Mouse (Mus musculus): ENCODE measurements around the gene 2310011J03Rik. TPM values are rescaled to one million over a fixed set of nuclear protein-coding genes. Genes with fewer than 3 reads are reported as not detected.

Gene 2310011J03Rik
- polyA plus RNA-seq, 1 experiment from 2014 or later, result 32.4 TPM

DNA sequence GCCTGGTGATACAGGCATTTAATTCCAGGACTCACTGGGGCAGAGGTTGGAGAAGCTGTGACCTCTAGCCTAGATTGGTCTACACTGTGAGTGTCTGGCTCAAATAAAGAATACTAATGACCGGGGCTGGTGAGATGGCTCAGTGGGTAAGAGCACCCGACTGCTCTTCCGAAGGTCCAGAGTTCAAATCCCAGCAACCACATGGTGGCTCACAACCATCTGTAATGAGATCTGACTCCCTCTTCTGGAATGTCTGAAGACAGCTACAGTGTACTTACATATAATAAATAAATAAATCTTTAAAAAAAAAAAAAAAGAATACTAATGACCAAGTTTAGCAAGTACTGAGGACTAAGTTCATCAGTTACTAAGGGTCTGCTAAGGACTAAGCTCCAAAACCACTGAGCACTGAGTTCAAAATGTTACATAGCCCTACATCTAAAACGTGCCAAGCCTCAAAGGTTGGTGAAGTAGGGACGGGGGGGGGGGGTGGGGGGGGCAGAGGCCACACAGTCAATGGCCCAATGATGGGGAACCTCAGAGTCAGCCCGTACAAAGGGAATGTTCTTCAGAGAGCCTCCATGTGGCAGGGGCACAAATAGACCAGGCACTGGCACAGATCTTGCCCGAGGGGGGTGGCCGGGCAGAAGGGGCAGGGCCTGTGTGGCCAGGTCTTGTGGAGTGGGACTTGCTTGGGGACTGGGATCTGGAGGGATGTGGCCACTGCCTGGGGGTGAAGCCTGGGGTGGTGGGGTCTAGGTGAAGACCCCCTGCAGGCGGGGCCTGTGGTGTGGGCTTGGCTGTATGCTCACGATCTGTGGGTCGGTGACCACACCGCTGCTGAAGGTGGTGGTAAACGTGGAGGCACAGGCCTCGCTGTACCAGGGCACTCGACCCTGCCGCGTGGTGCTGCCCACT, 4.0 kb upstream of the 2310011J03Rik start:
- 77% methylated on average over 17 of the region's 17 CpGs for WGBS
- Histone ChIP-seq H3K9ac (no peak overlapping the region; the same call in 1 of the 2 replicates), H3K4me1 (replicated peaks) (peaks cover 28% of the 10 kb centered on the region), H3K36me3 (no peaks in the 10 kb centered on the region), H3K4me3 (no peak overlapping the region), H3K27ac (no peak overlapping the region), H3K27me3 (peaks cover 19% of the 10 kb centered on the region; the same call in 1 of the 2 replicates), H3K4me2 (peak overlapping the region; percentile 98), H3K9me3 (replicated peaks) (no peaks in the 10 kb centered on the region)
- no peak for ATAC-seq (replicated peaks; ENCODE audit: insufficient number of reproducible peaks, insufficient read depth, low FRiP score, low read depth)

DNA sequence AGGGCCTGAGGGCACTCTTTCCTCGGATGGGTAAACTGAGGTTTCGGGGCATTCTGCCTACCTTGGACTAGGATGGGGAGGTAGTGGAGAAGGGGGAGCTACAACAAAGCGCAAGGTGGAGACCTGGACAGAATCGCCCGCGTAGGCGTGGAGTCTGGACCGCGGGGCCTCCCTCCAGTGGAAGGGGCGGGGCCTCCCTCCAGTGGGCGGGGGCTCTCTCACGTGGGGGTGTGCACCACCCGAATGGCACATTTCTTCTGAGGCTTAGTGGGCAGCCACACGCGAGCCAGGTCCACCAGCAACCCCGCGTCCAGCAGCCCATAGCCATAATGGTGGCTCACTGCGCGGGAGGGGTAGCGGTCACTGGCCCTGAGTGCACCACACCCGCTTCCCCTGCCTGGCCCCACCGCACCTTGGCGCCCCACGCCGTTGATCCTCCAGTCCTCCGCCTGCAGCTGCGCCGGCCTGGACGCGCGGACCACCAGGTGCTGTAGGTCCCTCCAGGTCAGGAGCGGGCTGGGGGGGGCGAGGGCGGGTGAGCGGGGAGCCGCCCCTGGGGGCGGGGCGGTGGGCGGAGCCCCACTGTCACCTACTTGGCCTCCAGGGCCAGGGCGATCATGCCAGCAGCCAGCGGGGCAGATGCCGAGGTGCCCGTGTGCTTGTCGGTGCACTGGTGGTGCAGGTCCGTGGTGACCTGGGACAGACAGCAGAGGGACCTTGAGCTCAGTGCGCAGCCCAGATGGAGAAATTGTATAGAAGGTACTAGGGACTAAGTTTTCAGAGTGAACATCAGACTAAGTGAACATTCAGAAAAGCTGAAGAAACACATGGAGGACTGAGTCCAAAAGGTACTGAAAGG, 3.2 kb upstream of the 2310011J03Rik start:
- peak; percentile 48 for ATAC-seq (replicated peaks; ENCODE audit: insufficient number of reproducible peaks, insufficient read depth, low FRiP score, low read depth)
- peaks cover 19% of the 10 kb centered on the region; the same call in 1 of the 2 replicates for H3K27me3 ChIP-seq
- peaks cover 26% of the 10 kb centered on the region for H3K4me1 ChIP-seq (replicated peaks)
- 1% methylated on average over 46 of the region's 46 CpGs for WGBS
- no peak overlapping the region for H3K27ac ChIP-seq
- H3K36me3 ChIP-seq, result peaks cover 3% of the 10 kb centered on the region; the same call in 1 of the 2 replicates
- peak overlapping the region; percentile 64 for H3K4me3 ChIP-seq
- H3K9ac ChIP-seq, result peak overlapping the region; percentile 62
- H3K9me3 ChIP-seq (replicated peaks), result no peaks in the 10 kb centered on the region
- H3K4me2 ChIP-seq, result peak overlapping the region; percentile 98

DNA sequence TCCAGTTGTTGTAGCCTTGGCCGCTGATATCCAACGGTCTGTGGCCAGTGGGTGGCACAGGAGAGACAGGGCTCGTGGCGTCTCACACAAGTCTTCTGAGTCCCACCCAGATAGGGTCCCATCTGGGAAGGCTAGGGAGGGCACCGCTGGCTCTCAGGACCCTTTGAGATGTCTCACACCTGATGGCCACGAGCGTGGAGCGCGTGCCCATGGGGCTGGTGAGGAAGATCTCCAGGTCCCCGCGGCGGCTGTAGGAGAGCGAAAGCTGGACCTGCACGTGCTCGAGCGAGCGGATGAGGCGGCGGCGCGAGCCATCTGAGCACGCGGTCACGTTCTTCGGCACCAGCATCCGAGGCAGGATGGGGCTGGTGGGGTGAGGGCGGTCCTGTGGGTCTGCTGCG, 2.5 kb upstream of the 2310011J03Rik start:
- Histone ChIP-seq H3K36me3 (peaks cover 9% of the 10 kb centered on the region; the same call in 1 of the 2 replicates), H3K27ac (no peak overlapping the region), H3K4me1 (replicated peaks) (peaks cover 26% of the 10 kb centered on the region), H3K9ac (peak overlapping the region; percentile 62), H3K27me3 (peaks cover 20% of the 10 kb centered on the region), H3K9me3 (replicated peaks) (no peaks in the 10 kb centered on the region), H3K4me2 (peak overlapping the region; percentile 98), H3K4me3 (peak overlapping the region; percentile 64)
- WGBS, result 3% methylated on average over 28 of the region's 28 CpGs
- ATAC-seq (replicated peaks; ENCODE audit: insufficient number of reproducible peaks, insufficient read depth, low FRiP score, low read depth), result peak; percentile 3; the same call in 1 of the 2 replicates

DNA sequence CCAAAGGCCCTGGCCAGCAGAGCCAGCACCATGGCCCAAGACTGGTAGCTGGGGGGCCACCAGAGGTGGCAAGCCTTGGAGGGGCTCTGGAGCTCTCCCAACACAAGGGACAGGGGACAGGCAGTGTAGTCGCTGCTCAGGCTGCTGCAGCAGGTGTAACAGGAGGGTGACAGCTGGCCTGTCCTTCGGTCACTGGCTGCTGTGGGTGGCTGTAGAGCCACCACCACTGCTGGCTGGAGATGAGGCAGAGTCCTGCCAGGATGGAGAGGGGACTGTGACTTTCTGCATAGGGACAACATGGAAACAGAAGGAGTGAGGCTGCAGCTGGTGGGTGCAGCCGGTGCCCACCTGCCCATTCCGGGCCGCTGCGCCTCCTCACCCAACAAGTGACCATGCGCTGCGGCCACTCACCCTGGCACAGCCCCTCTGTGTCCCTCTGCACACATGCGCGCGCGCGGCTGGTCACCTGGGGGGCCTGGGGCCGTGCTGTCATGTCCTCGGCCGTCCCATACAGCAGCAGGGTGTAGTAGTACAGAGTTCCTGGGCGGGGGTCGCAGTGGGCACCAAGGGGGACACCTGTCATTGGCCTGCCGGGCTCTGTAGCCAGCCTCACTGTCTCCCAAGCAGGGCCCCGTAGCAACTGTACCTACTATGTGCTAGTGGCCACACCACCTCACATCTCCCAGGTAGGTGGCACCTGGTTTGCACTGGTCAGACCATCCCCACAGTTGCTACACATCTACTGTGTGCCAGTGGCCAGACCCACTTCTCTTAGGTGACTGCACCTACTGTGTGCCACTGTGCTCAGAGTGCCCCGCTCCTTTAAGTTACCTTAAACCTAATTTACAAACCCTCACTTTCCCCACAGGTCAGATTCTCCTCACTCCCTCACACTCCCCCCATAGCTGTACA, 1.6 kb upstream of the 2310011J03Rik start:
- no peak for ATAC-seq (replicated peaks; ENCODE audit: insufficient number of reproducible peaks, insufficient read depth, low FRiP score, low read depth)
- peaks cover 29% of the 10 kb centered on the region for H3K27me3 ChIP-seq
- no peaks in the 10 kb centered on the region for H3K9me3 ChIP-seq (replicated peaks)
- peaks cover 12% of the 10 kb centered on the region; the same call in 1 of the 2 replicates for H3K36me3 ChIP-seq
- H3K9ac ChIP-seq, result no peak overlapping the region
- H3K4me2 ChIP-seq, result no peak overlapping the region
- 86% methylated on average over 21 of the region's 21 CpGs for WGBS
- H3K27ac ChIP-seq, result no peak overlapping the region
- H3K4me3 ChIP-seq, result no peak overlapping the region
- peaks cover 35% of the 10 kb centered on the region for H3K4me1 ChIP-seq (replicated peaks)

DNA sequence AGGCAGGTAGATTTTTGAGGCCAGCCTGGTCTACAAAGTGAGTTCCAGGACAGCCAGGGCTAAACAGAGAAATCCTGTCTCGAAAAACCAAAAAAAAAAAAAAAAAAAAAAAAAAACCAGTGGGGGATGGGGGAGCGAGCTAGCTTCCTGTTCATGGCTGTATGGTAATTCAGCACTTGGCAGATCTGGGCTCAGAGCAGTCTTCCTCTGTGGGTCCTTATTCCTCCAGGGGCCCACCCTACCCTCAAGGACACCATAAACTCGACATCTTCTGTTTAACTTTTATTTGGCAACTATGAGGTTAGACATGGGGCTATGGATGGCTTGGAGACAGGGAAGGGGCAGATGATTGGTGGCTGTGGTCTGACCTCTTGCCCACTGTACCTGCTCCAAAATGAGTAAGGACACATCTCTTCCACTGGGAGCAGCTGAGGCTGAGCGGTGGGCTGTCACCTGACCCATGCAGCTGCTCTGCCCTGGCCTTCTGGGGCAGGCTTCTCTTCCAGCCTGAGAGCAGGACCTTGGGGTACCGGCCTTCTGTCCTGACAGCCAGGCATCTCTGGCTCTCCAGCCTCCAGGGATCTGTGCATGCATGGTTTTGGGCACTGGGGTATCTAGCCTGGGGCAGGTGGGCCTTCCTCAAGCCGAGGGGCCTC, 805 bp upstream of the 2310011J03Rik start:
- Histone ChIP-seq H3K4me3 (no peak overlapping the region), H3K27ac (no peak overlapping the region), H3K9ac (no peak overlapping the region), H3K4me2 (0 out of 2 replicates have a peak overlapping the region, but pooled peaks have one; percentile 87), H3K4me1 (replicated peaks) (peaks cover 43% of the 10 kb centered on the region), H3K36me3 (peaks cover 12% of the 10 kb centered on the region; the same call in 1 of the 2 replicates), H3K27me3 (peaks cover 32% of the 10 kb centered on the region), H3K9me3 (replicated peaks) (no peaks in the 10 kb centered on the region)
- no peak for ATAC-seq (replicated peaks; ENCODE audit: insufficient number of reproducible peaks, insufficient read depth, low FRiP score, low read depth)
- WGBS, result 69% methylated on average over 6 of the region's 6 CpGs

DNA sequence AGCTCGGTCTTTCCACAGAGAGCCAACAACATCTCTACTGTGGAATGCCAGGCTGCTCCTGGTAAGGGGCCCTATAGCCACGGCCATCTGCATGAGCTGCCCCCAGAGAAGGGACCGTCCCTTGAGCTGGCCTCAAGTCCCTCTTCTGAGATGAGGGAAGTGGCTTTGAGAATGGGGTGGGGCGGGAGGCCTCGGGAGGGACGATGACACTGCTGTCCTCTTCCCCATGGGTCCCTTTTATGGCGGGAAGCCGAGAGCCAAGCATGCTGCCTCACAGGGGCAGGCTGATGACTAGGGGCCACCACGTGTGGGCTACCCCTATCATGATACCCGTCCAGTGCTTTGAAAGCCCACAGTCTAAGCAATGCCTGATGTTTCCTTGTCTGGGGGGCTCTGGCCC, 3.3 kb downstream of the 2310011J03Rik start:
- H3K9me3 ChIP-seq (replicated peaks), result no peaks in the 10 kb centered on the region
- H3K27me3 ChIP-seq, result peaks cover 57% of the 10 kb centered on the region
- no peak overlapping the region for H3K9ac ChIP-seq
- H3K36me3 ChIP-seq, result peaks cover 12% of the 10 kb centered on the region; the same call in 1 of the 2 replicates
- 54% methylated on average over 10 of the region's 10 CpGs for WGBS
- H3K27ac ChIP-seq, result no peak overlapping the region
- H3K4me3 ChIP-seq, result no peak overlapping the region
- no peak for ATAC-seq (replicated peaks; ENCODE audit: insufficient number of reproducible peaks, insufficient read depth, low FRiP score, low read depth)
- peak overlapping the region; percentile 33; the same call in 1 of the 2 replicates for H3K4me2 ChIP-seq
- peaks cover 60% of the 10 kb centered on the region for H3K4me1 ChIP-seq (replicated peaks)

DNA sequence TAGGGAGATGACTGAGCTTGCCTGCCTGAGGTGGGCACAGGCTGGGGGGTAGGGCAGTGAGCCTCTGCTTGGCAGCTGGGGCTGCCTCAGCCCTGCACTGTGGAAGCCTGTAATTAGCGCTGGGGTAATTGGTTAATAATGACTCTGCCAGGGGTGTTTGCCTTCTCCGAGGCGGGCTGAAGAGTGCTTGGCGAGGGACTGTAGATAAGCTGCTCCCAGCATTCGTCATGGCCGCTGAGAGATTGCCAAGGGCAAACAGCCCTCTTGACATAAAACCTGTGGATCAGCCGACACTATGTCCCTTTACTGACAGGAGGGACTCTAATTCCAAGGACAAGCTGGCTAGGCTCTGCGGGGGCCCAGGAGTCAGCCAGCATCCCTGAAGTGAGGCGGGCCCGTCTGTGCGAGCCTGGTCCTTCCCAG, 4.0 kb downstream of the 2310011J03Rik start:
- Histone ChIP-seq H3K27me3 (peaks cover 64% of the 10 kb centered on the region), H3K36me3 (peaks cover 12% of the 10 kb centered on the region; the same call in 1 of the 2 replicates), H3K9me3 (replicated peaks) (no peaks in the 10 kb centered on the region), H3K4me2 (peak overlapping the region; percentile 33), H3K4me1 (replicated peaks) (peaks cover 60% of the 10 kb centered on the region), H3K27ac (peak overlapping the region; percentile 33; the same call in 1 of the 2 replicates), H3K4me3 (no peak overlapping the region), H3K9ac (no peak overlapping the region; the same call in 1 of the 2 replicates)
- 18% methylated on average over 11 of the region's 11 CpGs for WGBS
- peak; percentile 19; the same call in 1 of the 2 replicates for ATAC-seq (replicated peaks; ENCODE audit: insufficient number of reproducible peaks, insufficient read depth, low FRiP score, low read depth)

GRCm38 (mm10) chr10:80315315-80315714, 5.0 kb downstream of the 2310011J03Rik start:
- Histone ChIP-seq H3K4me1 (replicated peaks) (peaks cover 57% of the 10 kb centered on the region), H3K36me3 (peaks cover 12% of the 10 kb centered on the region; the same call in 1 of the 2 replicates), H3K9me3 (replicated peaks) (no peaks in the 10 kb centered on the region), H3K4me2 (no peak overlapping the region), H3K27me3 (peaks cover 74% of the 10 kb centered on the region), H3K27ac (no peak overlapping the region), H3K9ac (no peak overlapping the region), H3K4me3 (no peak overlapping the region)
- no peak for ATAC-seq (replicated peaks; ENCODE audit: insufficient number of reproducible peaks, insufficient read depth, low FRiP score, low read depth)
- WGBS, result 45% methylated on average over 27 of the region's 27 CpGs

DNA sequence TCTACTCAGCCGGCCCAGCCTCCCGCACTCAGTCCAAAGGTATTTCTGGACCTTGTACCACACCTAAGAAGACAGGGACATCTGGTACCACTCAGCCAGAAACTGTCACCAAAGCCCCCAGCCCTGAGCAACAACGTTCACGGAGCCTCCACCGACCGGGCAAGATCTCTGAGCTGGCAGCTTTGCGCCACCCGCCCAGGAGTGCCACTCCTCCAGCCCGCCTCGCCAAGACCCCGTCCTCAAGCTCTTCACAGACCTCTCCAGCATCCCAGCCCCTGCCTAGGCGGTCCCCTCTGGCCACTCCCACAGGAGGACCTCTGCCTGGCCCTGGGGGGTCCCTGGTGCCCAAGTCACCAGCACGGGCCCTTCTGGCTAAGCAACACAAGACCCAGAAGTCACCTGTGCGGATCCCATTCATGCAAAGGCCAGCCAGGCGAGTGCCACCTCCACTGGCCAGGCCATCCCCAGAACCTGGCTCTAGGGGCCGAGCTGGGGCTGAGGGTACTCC, 5.8 kb downstream of the 2310011J03Rik start:
- WGBS, result 40% methylated on average over 16 of the region's 16 CpGs
- Histone ChIP-seq H3K4me3 (no peak overlapping the region), H3K36me3 (peaks cover 12% of the 10 kb centered on the region; the same call in 1 of the 2 replicates), H3K9ac (no peak overlapping the region), H3K4me2 (no peak overlapping the region), H3K27me3 (peaks cover 80% of the 10 kb centered on the region), H3K4me1 (replicated peaks) (peaks cover 54% of the 10 kb centered on the region), H3K9me3 (replicated peaks) (no peaks in the 10 kb centered on the region), H3K27ac (no peak overlapping the region)
- no peak for ATAC-seq (replicated peaks; ENCODE audit: insufficient number of reproducible peaks, insufficient read depth, low FRiP score, low read depth)
